Mouse (Mus musculus) ES-E14 (cell line): ENCODE measurements around the gene Mmrn2.
A peak's percentile ranks its signal among the peaks of the same experiment; 100 is the strongest.

Experiments used
- CHD2 ChIP-seq: IDR thresholded peaks from 2 replicates; pipeline ENCODE4 v1.6.1; 2014; ENCODE audit warnings: mild to moderate bottlenecking, low read depth, low read length, inconsistent platforms
- ZNF384 ChIP-seq: IDR thresholded peaks from 2 replicates; pipeline ENCODE4 v1.6.1; 2012; ENCODE audit warnings: low read depth, low read length, inconsistent platforms

GRCm38 (mm10) chr14:34359676-34360244 lies 15.5 kb upstream of the Mmrn2 start:
- TF ChIP-seq CHD2 (0 out of 2 replicates have a peak, but pooled peaks have one; percentile 53), ZNF384 (peak; percentile 98)
